Mouse (Mus musculus) frontal cortex, adult 2 months (tissue): ENCODE measurements at regions not wholly inside any gene's neighbourhood (a gene's known extent, or its start where the extent isn't known, plus 50 kb on each side); places are given as distances from the start of the nearest gene placed in this dataset.

ENCODE experiments used
- DNase-seq, 2 experiments: peaks; one replicate each; pipeline ENCODE4 v3.0.0; 2022; ENCODE audit warnings: low spot score in 1 of 2; ENCODE audit errors: extremely low spot score in 1 of 2

GRCm38 (mm10) chr13:84061820-84062480, 160.1 kb upstream of the Tmem161b start:
- peak in 1 of 2 experiments; percentile 25 for DNase-seq

- DNase-seq, result peak in 1 of 2 experiments; percentile 28
These were observed 159.5 kb upstream of the Tmem161b start for GRCm38 (mm10) chr13:84062616-84063015.

DNA sequence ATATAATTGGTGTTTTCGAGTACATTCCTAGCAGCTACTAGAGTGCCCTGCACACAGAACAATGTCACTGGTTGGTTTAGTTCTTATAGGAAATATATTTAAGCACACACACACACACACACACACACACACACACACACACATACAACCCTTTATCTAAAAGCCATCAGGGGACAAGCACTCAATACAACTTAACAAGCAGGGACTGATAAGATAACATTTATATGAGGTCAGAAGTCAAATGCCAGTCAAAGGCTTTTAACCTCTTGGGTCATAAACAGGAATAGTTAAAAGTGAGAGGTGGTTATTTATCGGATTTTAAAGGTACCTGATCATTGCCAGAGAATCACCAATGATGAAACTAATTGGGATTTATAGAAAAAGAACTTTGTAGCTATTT, 158.7 kb upstream of the Tmem161b start:
- no peak for DNase-seq

GRCm38 (mm10) chr13:84064291-84064940, 157.7 kb upstream of the Tmem161b start:
- DNase-seq, result no peak

- peak in 1 of 2 experiments; percentile 45 for DNase-seq
These were observed 156.7 kb upstream of the Tmem161b start for GRCm38 (mm10) chr13:84065256-84065898.

GRCm38 (mm10) chr13:84066211-84066959, 155.7 kb upstream of the Tmem161b start:
- peak in 1 of 2 experiments; percentile 20 for DNase-seq

GRCm38 (mm10) chr13:84066960-84067665, 155.0 kb upstream of the Tmem161b start:
- peak in 1 of 2 experiments; percentile 25 for DNase-seq

DNA sequence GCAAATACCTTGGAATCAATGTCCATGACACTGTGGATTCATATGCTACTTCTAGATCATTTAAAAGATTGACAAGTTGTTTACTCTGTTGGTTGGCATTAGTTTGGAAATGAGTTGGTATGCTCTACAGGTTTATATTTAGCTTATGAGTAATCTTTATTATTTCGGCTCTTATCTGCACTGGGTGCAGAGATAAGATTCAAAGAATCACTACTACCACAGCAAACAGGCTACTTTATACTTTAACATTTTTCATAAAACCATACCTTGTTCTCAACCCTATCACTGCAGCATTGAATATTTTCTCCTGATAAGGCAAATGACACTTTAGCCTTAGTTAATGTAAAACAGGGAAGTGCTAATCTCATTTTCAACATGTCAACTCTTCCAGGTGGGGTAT, 153.7 kb upstream of the Tmem161b start:
- no peak for DNase-seq
